Mouse (Mus musculus) liver, embryonic 14.5 days (tissue): ENCODE data around the gene Nsd1.

Experiments
- CTCF ChIP-seq: IDR thresholded peaks from 2 replicates; pipeline ENCODE4 v1.5.1; 2016; ENCODE audit warnings: antibody characterized with exemption, low read depth, control low read depth
- EP300 ChIP-seq: IDR thresholded peaks from 2 replicates; pipeline ENCODE4 v1.6.1; 2016; ENCODE audit warnings: antibody characterized with exemption, low read depth

- no peak for TF ChIP-seq CTCF
- TF ChIP-seq EP300: no peak
Observed at GRCm38 (mm10) chr13:55255052-55255652, 45.6 kb downstream of the Nsd1 start.
